Mouse (Mus musculus) kidney, adult 2 months (tissue): Measurements from ENCODE around the gene Cdan1. TPM values are rescaled to one million over a fixed set of nuclear protein-coding genes. Genes with fewer than 3 reads are reported as not detected.
"Not testable (repeated sequence)": the region's sequence is repeated elsewhere in the genome, so short reads cannot be mapped to it uniquely, and the experiment has no call there.

Source experiments
- DNase-seq: peaks from one replicate; pipeline ENCODE4 v3.0.0; 2021
- H3K27ac ChIP-seq: fragments of 200-500 bp; 2 replicates; pipeline ENCODE4 v1.5.1; 2012; ENCODE audit warnings: low read depth, low read length, control low read depth, inconsistent platforms; ENCODE audit not compliant: insufficient read depth
- H3K27me3 ChIP-seq: fragments of 200-500 bp; replicated peaks from 2 replicates; pipeline ENCODE4 v1.6.1; 2012; ENCODE audit warnings: mild to moderate bottlenecking, moderate library complexity, low read length, inconsistent platforms; ENCODE audit not compliant: control insufficient read depth, insufficient read depth
- H3K36me3 ChIP-seq: fragments of 200-500 bp; 2 replicates; pipeline ENCODE4 v1.6.1; 2012; ENCODE audit warnings: mild to moderate bottlenecking, moderate library complexity, low read length, inconsistent platforms; ENCODE audit not compliant: control insufficient read depth, insufficient read depth
- H3K4me1 ChIP-seq: fragments of 200-500 bp; 2 replicates; pipeline ENCODE4 v1.6.1; 2011; ENCODE audit warnings: low read length; ENCODE audit not compliant: control insufficient read depth, insufficient read depth
- H3K4me3 ChIP-seq: fragments of 200-500 bp; 2 replicates; pipeline ENCODE4 v1.5.1; 2011; ENCODE audit warnings: mild to moderate bottlenecking, low read depth, low read length, control low read depth; ENCODE audit not compliant: insufficient read depth
- CTCF ChIP-seq: fragments of 200-500 bp; conservative IDR thresholded peaks from 2 replicates; pipeline ENCODE4 v1.5.1; 2011; ENCODE audit warnings: low read depth, mild to moderate bottlenecking, control low read depth, low read length, moderate library complexity, mixed read lengths; ENCODE audit not compliant: insufficient read depth, insufficient read length
- POLR2A ChIP-seq: fragments of 200-500 bp; IDR thresholded peaks from one replicate; pipeline ENCODE4 v1.6.1; 2011; ENCODE audit warnings: low read depth, low read length, control low read depth
- WGBS: fragments of 180-500 bp; shearing (Covaris S2); methylation state at CpG from one replicate; pipeline ENCODE4 v1.1.7; 2018; 5-methylcytosine and 5-hydroxymethylcytosine counted together
- polyA plus RNA-seq: library from polyadenylated mRNA; depleted of rRNA; stranded (reverse); fragments of >200 nt; gene quantifications from 2 replicates; pipeline ENCODE4 v1.2.3, GENCODE M21; 2012; rRNA removed

The Cdan1 gene
- polyA plus RNA-seq, 1 experiment: 14.8 TPM

- Histone ChIP-seq H3K4me3 (no peak overlapping the region), H3K4me1 (no peaks in the 10 kb centered on the region), H3K27me3 (no peaks in the 10 kb centered on the region), H3K27ac (no peak overlapping the region), H3K36me3 (no peaks in the 10 kb centered on the region)
- no peak for TF ChIP-seq POLR2A
- no peak for TF ChIP-seq CTCF
- DNase-seq: no peak
- 88% methylated on average over 3 of the region's 3 CpGs for WGBS
These were observed 139.8 kb downstream of the Cdan1 start for GRCm38 (mm10) chr2:120710154-120710553.

- H3K4me3 ChIP-seq: no peak overlapping the region
- no peaks in the 10 kb centered on the region for H3K27me3 ChIP-seq
- no peak overlapping the region for H3K27ac ChIP-seq
- no peak for TF ChIP-seq CTCF
- TF ChIP-seq POLR2A: no peak
- no peak for DNase-seq
- no peaks in the 10 kb centered on the region for H3K36me3 ChIP-seq
- no peaks in the 10 kb centered on the region for H3K4me1 ChIP-seq
These were observed 142.9 kb downstream of the Cdan1 start for GRCm38 (mm10) chr2:120707041-120707440.

DNA sequence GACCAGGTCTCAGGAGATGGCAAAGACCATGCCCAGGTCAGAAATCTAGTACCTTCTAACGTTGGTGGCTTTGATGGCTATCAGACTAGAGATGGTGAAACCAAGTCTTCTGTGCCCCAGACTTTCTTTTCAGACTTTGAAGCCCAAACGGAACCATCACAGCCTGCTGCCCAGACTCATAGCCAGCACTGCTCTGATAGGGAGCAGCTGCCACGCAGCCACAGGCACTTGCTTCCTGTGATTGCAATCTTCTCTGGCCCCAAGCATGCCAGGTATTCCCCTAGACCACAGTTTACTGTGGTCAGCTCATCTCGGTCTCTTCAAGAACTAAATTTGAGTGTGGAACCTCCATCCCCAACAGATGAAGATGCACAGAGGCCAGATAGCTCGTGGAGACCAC lies 147.3 kb downstream of the Cdan1 start:
- 80% methylated on average over 5 of the region's 5 CpGs for WGBS
- Histone ChIP-seq H3K4me3 (no peak overlapping the region), H3K27me3 (no peaks in the 10 kb centered on the region), H3K36me3 (no peaks in the 10 kb centered on the region), H3K4me1 (no peaks in the 10 kb centered on the region), H3K27ac (no peak overlapping the region)
- TF ChIP-seq CTCF (no peak), POLR2A (no peak)
- DNase-seq: no peak

DNA sequence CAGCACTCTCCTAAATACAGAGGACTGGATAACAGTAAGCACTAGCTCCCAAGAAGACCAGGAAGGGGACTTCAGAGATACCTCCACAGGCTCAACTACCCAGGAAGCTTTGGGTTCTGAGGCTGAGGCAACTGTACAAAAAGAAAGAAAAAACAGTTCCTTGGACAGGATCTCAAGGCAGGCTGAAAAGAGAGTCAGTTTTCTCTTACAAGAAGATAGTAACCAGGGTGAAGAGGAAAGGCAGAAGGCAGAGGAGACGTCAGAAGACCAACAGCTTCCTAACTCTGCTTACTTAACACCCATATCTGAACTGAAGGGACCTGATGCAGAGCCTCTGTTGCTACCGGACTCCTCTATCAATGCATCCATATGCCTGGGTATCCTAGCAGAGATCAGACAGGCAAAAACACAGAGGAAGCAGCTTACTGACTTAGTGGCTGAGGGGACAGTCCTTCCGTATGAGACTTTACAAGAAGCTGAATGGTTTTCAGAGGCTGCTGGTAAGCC lies 149.5 kb downstream of the Cdan1 start:
- H3K4me1 ChIP-seq: no peaks in the 10 kb centered on the region
- no peaks in the 10 kb centered on the region for H3K27me3 ChIP-seq
- DNase-seq: no peak
- no peak overlapping the region for H3K27ac ChIP-seq
- H3K4me3 ChIP-seq: no peak overlapping the region
- no peaks in the 10 kb centered on the region for H3K36me3 ChIP-seq
- TF ChIP-seq CTCF (no peak), POLR2A (no peak)
- WGBS: 88% methylated on average over 3 of the region's 3 CpGs

DNA sequence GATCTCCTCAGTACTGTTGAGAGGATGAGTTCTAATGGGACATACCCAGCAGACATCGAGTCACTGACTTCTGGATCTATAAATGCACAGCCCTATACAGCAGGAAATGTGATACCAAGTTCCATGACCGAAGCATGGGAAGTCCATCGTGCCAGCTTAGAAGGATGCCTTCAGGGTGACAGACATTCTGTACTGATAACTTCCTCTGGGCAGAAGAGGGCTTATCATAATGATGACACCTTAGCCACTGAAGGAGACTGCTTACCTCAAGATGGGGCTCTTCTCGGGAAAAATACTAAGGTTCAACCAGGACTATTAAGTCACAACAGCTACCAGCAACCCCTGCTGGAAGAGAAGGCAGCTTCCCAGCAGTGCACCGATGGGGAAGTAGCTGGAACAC lies 152.2 kb downstream of the Cdan1 start:
- Histone ChIP-seq H3K27ac (no peak overlapping the region), H3K27me3 (no peaks in the 10 kb centered on the region), H3K4me3 (no peak overlapping the region), H3K36me3 (no peaks in the 10 kb centered on the region), H3K4me1 (no peaks in the 10 kb centered on the region)
- TF ChIP-seq CTCF: no peak
- no peak for TF ChIP-seq POLR2A
- 80% methylated on average over 5 of the region's 5 CpGs for WGBS
- DNase-seq: no peak

GRCm38 (mm10) chr2:120681151-120681550 lies 168.8 kb downstream of the Cdan1 start:
- not testable (repeated sequence) for H3K27ac ChIP-seq, H3K36me3 ChIP-seq, H3K4me1 ChIP-seq, H3K27me3 ChIP-seq, DNase-seq, H3K4me3 ChIP-seq
- 88% methylated on average over 7 of the region's 7 CpGs for WGBS

- Histone ChIP-seq H3K4me1 (no peaks in the 10 kb centered on the region), H3K27me3 (no peaks in the 10 kb centered on the region), H3K4me3 (no peak overlapping the region), H3K36me3 (no peaks in the 10 kb centered on the region), H3K27ac (no peak overlapping the region)
- 76% methylated on average over 2 of the region's 2 CpGs for WGBS
- TF ChIP-seq POLR2A (no peak), CTCF (no peak)
- DNase-seq: no peak
These were observed 179.7 kb downstream of the Cdan1 start for GRCm38 (mm10) chr2:120670253-120670652.

DNA sequence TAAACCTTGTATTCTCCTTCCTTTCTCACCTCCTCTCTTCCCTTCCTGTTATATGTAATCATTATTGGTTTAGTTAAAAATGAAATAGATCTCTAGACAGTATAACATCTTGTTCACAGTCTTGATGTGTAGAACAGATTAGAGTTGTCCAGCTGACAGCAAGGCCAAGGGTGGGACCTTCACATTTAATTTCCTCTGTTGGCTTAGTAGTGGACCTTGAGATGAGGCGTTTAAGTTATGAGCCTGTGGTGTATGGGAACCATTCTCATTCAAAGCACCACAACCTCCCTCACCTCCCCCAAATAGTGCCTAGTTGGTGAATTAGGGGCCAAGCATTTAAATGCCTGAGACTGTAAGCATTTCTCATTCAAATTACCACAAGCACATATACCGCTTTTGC lies 182.5 kb downstream of the Cdan1 start:
- TF ChIP-seq POLR2A (no peak), CTCF (no peak)
- Histone ChIP-seq H3K4me3 (no peak overlapping the region), H3K27ac (no peak overlapping the region), H3K4me1 (no peaks in the 10 kb centered on the region), H3K36me3 (no peaks in the 10 kb centered on the region), H3K27me3 (no peaks in the 10 kb centered on the region)
- WGBS: 67% methylated on average over 2 of the region's 2 CpGs
- DNase-seq: no peak

Other genes with a start within 250 kb of the Cdan1 start
- gene Haus2, start 240.7 kb downstream of the Cdan1 start, polyA plus RNA-seq: 2.4 and 3.2 TPM in 2 replicates
- 10.3 and 10.6 TPM in 2 replicates for gene Lrrc57, start 240.6 kb downstream of the Cdan1 start, polyA plus RNA-seq
- 4.4 and 5.3 TPM in 2 replicates for gene Stard9, start 221.0 kb downstream of the Cdan1 start, polyA plus RNA-seq
- 2.6 and 2.9 TPM in 2 replicates for gene Ttbk2, start 476 bp upstream of the Cdan1 start, polyA plus RNA-seq
- 22.0 and 23.0 TPM in 2 replicates for gene Ubr1, start 120.6 kb upstream of the Cdan1 start, polyA plus RNA-seq
- 9.2 and 10.0 TPM in 2 replicates for gene Tmem62, start 126.9 kb upstream of the Cdan1 start, polyA plus RNA-seq
- gene Ccndbp1, start 158.3 kb upstream of the Cdan1 start, polyA plus RNA-seq: 34.5 and 40.7 TPM in 2 replicates
- 0.38 and 0.92 TPM in 2 replicates for gene Epb42, start 186.9 kb upstream of the Cdan1 start, polyA plus RNA-seq
- gene Tgm5, start 235.7 kb upstream of the Cdan1 start, polyA plus RNA-seq: 0.06 and 0.08 TPM in 2 replicates